Mouse (Mus musculus) c-Kit-positive CD71-negative TER-119-negative erythroid progenitor cells, embryonic 14.5 days (primary cell): ENCODE data around the gene Tmem163.

Source experiments
- DNase-seq: peaks from one replicate; pipeline ENCODE4 v3.0.0-alpha.2; 2013; ENCODE audit warnings: low read depth

Tmem163 gene

DNA sequence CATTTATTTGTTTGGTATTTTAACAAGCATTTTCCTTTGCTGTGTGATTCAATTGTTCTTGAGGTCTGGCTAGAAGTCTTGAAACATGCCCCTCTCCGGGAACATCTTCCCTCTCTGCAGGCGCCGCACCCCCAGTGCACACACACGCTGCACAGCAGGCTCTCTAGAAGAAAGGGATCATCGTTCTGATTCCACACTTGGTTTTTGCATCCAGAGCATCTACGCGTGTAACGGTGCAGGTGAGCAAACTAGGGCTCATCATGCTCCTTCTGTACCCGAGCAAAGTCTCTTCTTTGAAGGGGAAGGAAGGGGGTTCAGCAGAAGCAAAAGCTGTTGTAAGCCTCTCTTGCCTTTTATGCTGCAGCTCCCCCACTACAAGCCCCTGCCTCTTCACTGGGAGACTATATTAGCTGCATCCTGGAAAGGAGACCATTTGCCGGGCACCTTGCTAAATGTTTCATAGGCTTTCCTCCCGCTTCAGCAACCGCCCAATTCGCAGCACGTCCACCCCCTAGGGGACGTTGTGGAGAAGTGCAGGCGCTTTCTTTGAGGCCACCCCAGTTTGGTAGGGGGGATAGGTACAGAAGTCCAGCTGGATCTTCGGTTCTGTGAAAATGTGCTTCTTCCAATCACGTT, at the start of gene Tmem163:
Tmem163 (minus strand) TSS at position 51 of the 636 bp plus-strand sequence.
- DNase-seq, result peak; percentile 53

DNA sequence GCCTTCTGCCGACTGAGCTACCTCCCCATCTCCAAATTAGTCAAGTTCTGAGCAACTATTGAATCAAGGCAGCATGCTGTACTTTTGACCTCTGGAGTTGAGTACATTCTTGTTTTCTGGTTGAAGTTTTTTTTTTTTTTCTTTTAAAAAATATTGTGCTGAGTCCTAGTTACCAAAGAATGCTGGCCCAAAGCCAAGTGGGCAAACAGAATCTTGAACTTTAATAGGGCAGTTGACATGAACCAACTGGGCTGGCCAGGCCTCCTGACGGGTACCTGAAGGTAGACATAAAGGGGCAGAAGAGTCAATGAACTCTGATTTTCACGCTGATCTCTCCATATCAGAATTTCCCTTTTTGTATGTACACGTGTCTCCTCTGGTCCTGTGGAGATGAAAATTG, 49.7 kb upstream of the Tmem163 start, which contains the start of gene Acmsd:
Acmsd (plus strand) TSS at position 318 of the 400 bp plus-strand sequence.
- no peak for DNase-seq

DNA sequence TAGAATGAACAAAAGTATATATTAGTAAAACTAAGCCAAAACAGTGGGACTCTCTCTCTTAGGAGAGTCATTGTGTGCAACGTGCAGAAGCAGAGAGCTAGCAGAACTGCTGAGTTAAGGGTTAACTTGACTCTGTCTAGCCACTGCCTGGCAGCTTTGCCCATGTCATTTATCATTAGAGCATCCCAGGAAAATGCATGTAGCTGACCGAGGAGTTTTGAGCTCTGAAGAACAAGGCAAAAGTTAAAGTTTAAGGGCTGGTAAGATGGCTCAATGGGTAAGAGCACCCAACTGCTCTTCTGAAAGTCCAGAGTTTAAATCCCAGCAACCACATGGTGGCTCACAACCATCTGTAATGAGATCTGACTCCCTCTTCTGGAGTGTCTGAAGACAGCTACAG, 44.2 kb upstream of the Tmem163 start:
- DNase-seq, result no peak

DNA sequence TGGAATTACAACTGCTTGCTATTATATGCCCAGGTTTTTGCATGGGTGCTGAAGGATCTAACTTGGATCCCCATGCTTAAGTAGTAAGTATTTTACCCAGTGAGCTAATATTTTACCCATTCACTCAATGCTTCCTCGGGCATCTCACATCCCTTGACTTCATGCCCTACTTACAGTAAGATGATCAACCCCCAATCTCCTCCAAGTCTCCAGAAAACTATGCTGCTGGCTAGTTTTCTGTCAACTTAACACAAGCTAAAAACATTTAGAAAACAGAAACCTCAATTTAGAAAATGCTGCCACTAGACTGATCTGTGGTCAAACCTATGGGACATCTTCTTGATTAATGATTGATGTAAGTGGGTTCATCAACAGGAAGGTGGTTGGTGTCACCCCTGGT, 38.9 kb upstream of the Tmem163 start:
- DNase-seq, result no peak

DNA sequence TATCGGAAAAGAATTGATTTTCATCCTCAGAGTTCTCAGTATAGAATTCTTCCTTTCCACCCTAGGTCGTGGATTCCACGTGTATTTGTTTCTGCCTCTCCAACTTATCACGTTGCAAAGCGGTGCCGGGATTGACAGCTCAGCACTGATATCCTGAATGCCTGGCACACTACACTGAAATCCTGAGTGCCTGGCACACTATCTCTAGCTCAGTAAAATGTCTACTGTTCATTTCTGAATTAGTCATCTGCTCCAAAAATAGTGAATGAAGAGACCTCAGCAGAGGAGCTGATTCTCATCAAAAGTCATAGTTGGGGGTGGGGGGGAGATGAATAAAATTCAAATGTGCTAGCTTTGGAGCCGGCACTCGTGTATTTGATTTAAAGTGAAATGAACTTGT, 37.1 kb upstream of the Tmem163 start:
- no peak for DNase-seq

DNA sequence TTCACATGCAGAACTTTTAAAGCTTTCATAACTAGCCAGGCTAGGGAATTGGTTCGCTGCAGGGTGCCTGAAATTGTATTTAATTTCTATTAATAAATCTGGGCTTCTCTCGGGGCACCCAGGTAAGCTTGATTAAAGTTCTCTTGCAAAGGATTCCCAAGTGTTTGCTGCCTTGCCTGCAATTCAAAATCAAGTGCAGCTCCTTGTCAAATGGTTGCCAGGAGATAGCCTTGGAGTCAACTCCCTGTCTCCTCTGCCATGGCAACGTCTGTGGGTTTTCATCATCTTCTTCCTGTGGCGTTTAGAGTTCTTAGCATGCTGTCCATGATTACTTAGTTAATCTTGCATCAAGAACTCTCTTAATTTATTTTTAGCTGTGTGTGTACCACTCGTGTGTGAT, 26.9 kb upstream of the Tmem163 start:
- no peak for DNase-seq

DNA sequence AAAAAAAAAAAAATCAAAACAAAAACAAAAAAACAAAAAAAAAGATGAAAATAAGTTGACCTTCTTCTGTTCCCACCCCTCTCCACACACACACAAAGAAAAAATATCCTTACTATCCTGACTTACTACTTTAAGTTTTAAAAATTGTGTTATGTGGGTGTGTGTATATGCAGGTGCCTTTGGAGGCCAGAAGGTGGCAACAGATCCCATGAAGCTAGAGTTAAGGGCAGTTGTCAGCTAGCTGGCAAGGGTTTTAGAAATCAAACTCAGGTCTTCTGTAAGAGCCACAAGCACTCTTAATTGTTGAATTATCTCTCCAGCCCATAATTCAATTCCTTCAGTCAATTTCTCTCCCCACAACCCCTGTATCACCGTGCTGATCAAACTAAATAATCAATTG, 22.8 kb upstream of the Tmem163 start:
- DNase-seq, result no peak

DNA sequence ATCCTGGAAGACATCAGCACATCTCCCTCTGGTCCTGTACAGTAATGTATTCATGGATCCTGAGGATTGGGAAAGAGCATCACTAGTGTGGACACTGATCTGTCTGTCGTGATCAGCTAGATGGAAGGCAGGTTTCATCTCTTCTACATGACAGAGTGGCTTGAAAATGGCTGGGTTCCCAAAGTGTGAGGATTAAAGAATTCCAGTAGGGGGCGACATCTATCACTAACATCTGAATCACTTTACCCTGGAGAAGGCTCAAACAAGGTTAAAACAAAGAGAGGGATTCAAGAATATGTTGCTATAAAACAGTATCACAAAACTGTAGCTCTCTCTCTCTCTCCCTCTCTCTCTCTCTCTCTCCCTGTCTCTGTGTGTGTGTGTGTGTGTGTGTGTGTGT, 17.2 kb upstream of the Tmem163 start:
- DNase-seq, result no peak

DNA sequence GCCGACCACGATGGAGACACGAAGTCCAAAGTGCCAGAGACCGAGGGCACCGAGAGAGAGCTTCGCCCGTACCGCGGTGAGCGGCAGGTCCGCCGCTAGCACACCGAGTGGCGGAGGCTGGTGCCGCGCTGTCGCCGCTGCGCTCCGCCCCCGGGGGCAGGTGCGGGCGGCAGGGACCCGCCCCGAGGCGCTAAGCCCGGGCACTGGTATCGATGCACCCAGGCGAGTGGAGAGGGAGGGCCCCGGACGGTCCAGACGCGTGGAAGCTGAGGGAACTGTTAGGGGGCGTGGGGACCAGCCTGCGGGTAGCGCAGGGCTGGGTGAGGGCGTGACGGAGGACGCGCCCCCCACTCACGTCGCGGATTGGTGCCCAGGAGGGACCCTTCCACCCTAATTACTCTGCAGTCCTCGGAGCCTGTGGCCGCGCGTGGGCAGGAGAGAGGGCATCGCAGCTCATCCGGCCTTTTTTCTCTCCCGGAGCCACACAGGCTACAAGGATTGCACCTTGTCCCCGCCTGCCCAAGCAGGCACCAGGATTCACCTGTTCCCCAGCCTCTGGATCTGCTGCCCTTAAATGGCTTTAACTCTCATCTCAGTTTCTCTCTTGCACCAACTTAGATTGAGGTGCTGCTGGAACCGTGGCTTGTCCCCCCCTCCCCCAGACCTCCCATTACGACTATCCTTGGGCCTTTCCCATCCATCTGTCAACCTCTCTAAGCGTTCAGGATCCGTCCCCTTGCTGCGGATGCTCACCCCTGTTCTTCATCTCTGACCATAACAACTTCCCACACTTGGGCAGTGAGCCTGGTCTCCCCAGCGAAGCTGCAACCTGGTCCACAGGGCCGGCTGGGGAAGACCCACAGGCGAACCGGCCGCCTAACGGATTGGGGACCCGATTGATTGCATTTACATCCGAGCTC, 1.4 kb downstream of the Tmem163 start:
- no peak for DNase-seq

DNA sequence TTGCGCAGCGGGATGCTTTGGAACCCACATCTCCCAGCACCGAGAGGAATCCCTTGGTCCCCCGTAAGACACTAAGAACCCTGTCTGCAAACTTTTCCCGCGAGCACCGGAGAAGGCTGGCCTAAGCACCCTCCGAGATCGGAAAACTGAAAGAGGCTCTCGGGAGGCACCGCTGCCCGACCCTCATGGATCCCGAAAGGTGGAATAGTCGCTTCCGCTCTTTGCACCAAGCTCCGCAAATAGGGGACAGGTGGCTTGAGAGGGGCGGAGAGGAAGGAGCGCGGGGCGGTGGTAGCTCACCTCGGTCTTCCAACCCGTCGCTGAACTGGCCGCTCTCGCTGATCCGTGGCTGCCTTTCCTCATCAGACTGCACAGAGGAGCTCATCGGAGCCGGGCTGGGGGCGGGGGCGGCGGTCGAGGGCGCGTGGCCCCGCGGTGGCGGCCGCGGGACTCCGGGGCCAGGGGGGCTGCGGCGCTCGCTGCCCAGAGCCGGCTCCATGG, 2.2 kb downstream of the Tmem163 start:
- no peak for DNase-seq

DNA sequence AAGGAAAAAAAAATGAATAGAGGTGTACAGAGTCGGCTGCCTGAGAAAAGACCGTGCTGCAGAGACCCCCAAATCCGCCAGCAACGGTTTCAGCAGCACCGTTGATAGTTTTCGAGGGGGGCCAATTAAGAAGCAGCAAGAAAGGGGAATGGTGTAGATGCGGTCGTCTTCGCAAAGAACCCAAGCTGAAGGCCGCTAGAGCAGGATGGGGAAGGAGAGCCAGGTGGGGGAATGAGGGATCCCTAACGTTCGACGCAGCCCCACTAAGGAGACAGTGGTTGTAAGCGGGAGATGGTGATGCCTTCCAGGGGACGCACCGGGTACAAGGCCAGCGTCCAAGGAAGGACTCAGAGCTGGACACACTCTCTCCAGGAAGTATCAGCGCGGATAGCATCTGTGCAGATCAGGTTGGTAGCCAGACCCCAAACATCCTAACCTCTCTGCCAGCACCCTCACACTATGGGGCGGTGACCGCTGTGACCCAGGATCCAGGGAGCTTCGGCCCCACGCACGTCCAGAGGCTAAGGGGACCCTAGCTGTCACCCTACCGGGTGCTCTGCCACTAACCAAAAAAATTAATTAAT, 2.7 kb downstream of the Tmem163 start:
- DNase-seq, result no peak

DNA sequence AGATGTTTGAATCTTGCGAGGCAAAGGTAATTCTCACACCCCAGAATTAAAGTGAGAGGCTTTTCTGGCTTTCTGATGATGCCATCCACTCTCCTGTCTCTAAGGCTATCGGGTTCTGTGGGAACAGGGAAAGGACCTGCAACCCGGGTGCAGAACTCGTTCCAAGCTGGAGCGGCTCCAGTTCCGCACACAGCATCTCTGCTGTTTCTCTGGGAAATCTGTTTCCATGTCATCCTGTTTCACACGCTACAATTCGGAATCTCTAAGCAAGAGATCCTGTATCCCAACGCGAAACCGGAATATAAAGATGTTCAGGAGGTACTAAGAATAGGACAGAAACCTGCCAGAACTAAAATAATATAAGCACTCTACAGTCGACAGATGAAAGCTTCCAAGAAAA, 3.2 kb downstream of the Tmem163 start:
- no peak for DNase-seq

DNA sequence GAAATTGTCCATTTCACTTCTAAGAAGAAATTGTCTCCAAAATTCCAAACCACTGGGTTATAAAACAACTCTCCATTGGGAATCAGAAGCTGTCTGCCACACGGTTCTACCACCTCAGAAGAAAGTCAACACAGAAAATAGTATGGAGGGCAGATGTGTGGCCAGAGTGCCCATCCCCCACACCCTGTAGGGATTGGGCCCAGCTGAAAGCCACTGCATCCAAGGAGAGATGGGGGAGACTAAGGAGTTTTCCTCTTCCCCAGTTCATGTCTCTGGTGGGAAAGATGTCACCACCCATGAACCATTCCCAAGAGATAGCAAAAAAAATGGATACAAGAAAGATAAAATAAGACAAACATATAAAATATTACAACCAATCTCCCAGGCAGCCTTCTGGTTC, 4.1 kb downstream of the Tmem163 start:
- DNase-seq, result no peak

DNA sequence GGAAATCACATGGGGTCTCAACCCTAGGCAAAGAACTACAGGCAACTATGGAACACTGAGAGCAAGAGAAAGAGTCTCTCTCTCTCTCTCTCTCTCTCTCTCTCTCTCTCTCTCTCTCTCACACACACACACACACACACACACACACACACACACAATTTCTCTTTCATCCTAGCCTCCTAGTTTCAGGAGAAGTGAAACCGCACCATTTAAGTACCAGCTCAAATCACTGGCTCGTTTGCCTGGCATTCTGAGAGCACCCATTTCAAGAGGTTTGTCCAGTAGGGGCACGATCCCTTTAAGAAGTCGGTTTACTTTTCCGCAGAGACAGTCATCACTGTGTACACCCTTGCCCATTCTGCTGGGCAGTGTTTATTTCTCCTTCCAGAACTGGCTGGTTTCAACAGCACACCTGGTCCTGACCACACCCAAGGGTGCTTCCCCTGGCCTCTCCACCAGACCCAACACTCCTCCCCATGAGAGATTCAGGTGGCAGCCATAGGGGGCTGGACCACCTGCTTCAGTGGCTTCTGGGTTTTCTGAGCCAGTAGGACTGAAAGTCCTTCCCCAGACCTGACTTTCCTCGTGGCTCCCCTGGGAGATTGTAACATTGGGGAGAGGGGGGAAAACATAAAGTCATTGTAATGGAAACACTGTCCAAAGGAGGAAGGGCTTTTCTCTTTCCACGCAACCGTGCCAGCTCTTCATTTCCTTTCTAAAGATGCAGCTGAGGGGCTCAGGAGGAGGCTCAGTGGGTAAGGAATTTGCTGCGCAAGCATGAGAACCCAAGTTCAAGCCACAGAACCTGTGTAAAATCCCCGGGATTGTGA, 5.9 kb downstream of the Tmem163 start:
- DNase-seq, result no peak

DNA sequence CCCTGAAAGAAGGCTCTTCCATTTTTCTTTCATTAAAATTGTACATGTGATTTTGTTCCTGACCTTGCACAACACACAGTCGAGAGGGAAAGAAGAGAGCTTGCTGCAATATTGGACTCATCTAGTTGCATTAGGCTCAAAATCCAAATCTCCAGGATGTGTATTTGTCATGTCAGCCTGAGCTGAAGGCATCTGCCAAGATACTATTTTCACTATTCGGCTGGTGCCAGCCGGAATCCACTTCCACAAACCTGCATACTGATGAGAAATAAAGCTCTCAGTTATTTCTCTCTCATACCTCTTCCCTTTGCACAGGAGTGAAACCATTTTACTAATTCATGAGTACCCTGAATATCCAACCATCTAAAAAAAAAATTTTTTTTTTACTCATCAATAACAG, 11.2 kb downstream of the Tmem163 start:
- DNase-seq, result no peak

DNA sequence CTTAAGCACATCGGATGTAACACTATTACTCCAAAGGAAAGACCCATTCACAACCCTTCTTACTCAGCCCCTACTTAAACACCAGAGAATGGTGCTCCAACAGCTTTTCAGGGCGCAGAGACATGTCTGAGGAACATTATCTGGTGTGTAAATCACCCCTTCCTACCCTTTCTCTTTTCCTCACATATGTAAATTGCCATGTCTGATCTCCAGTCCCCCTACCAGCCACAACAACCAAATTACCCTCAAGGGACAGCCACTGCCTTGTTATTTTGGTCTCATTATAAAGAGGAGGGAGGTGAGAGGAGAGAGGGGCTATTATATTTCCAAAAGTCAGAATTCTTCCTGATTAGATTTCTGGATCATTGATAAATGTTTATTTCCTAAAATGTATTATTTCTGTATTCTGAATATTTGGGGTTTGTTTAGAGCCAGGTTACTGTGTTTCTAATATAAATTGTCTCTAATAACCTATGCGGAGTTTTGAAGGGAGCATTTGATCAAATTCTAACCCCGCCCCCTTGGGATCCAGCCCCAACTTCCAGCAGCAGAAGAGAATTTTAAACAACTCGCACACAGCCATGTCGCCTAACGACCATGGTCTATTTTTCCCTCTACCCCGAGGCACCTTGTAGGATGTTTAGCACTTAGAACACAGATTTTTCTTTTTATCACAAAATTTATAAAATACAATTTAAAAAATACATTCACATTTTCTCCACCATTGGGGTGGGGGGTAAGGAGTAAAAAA, 12.1 kb downstream of the Tmem163 start:
- no peak for DNase-seq

DNA sequence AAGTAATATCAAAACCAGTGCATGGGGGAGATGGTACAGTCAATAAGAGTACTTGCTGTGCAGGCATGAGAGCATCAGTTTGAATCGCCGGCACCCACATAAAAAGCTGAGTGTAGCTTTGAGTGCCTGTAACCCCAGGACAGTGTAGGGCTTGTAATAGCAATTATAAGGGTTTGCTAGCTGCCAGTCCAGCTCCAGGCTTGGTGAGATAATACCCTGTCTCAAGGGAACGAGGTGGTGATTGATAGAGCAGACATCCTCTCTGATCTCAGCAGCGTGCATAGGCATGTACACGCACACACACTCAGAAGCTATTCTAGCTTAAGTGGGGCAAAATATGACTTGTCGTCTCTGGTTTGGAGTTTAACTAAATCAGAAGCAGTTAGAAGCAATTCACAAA, 13.1 kb downstream of the Tmem163 start:
- DNase-seq, result no peak

DNA sequence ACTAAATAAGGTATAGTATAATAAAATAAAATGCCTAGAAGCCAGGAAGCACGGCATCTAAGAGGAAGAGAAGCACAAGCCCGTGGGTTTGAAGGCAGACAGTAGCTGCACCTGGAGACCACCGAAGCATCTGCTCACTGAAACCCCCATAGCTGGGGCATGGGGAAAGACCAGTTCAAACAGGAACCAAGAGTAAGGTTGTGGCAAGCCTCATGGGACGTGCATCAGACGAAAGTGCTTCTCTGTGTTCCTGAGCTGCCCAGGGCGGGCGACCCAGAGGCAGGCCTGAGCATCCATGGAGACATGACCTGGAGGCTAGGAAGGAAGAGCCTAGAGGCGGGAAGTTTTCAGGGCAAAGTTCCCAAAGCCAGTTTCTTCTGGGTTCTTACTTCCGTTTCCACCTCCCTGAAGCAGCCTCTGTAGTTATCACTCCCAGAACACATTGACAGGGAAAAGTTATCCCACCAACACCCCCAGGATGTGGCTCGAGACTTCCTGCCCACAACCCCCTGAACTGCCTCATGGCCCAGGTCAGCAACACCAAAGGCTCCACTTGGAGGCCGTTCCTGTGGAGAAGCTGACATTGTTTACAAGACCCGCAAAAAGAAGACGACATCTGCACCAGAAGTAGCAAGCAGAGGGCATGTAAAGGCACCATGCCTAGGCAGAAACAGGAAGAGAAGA, 16.8 kb downstream of the Tmem163 start:
- no peak for DNase-seq

DNA sequence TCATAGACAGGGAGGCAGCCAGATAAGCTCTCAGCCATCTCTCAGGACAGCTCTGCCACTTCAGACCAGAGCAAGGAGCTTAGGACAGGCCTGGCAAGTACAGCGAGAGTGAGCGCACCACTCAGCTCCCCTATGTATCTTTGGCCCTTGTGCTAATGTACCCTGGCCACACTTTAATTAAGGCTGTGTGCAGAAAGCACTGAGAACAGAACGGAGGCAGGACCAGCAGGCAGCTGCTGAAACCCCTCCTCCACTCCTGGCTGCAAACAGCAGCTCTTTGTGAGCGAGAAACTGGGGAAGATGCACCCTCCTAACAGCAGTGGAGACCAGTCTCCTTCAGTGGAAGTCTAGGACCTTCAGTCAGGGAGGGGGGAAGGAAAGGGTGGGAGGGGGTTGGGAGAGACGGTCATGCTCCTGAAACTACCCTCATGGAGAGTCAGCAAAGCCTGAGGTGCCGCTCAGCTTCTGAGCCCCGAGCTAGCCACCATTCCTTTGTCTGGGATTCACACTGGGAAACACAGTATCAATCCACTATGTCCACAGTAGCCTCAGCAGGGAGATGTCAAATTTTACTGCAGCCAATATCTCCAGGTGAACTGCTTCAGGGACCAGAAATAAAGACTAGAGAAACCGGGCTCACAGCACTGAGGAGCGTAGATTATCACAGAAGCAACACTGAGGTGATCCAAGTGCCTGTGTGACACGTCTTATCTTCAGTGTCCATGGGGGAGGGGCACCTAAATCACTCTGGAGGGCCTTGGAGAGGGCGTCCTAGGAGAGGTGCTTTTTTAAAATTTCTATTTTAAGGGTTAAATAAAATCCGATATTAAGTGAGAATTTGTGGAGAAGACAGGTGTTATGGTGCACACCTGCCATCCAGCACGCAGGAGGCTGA, 18.0 kb downstream of the Tmem163 start:
- DNase-seq, result no peak

DNA sequence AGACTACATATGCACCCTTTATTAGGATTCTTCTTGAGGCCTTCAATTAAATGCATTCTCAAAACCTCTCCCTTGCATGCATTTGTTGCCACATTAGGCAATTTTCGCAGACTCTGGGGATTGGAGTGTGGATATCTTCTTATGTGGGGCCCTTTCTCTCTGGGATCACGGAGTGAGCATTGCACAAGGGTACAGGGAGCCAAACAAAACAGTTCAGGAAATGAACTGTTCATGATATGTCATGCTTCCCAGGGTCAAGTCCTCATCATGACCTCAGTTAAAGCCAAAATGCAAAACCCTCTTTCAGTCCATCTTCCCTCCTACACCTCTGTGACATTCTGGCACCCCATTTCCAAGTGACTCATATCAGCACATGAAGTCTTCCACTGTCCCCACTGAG, 27.8 kb downstream of the Tmem163 start:
- no peak for DNase-seq
